Mouse (Mus musculus): Measurements from ENCODE around the gene Rps6ka2. TPM values are rescaled to one million over a fixed set of nuclear protein-coding genes. Genes with fewer than 3 reads are reported as not detected.
"Not testable (repeated sequence)": the region's sequence is repeated elsewhere in the genome, so short reads cannot be mapped to it uniquely, and the experiment has no call there.

The Rps6ka2 gene
- polyA plus RNA-seq, 1 experiment, result 2.1 TPM

DNA sequence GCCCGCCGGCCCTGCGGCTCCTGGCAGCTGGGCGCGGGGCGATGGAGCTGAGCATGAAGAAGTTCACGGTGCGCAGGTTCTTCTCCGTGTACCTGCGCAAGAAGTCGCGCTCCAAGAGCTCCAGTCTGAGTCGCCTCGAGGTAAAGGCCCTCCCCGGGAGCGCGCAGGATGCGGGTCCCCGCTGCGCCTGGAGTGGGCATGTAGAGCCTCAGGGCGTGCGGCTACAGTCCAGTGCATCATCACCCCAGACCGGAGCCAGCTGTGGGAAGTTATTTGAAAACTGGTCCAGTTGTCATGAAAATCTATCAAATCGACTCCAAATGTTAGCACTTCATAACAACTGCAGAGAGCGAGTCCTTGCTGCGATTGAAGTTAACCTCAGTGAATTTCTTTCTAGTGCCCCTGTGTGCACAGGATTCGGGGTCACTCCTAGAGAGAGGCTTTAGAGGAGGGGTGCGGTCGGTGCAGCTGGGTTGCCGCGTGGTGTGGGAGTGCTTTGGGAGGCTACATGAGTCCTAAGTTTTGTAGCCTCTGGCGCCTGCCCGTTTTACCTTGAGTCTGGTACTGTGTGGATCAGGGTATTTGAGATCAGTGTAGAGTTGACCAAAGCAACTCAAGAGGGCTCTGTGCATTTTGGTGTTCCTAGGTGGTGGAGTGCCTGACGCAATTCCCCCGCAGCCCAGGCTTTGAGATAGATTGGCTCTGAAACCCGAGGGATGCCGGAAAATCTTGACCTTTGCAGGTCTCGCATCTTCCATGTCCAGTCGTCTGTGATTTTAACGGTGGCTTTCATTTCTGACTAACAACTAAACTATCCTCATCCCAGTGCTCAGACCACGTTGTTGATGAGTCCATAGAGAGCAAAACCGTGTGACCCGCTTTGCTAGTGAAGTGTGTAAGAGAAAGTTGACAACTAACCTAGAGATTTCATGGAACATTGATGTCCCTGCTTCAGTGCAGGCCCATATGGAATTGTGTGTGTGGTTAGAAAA is 685 bp downstream of the Rps6ka2 start:
- no peak for TF ChIP-seq POLR2A (IDR thresholded peaks at IDR 0.05; ENCODE audit: low read depth, low read length)
- TF ChIP-seq CTCF (IDR thresholded peaks at IDR 0.05; ENCODE audit: extremely low read depth, insufficient read length, insufficient replicate concordance, low read depth, low read length), result no peak

DNA sequence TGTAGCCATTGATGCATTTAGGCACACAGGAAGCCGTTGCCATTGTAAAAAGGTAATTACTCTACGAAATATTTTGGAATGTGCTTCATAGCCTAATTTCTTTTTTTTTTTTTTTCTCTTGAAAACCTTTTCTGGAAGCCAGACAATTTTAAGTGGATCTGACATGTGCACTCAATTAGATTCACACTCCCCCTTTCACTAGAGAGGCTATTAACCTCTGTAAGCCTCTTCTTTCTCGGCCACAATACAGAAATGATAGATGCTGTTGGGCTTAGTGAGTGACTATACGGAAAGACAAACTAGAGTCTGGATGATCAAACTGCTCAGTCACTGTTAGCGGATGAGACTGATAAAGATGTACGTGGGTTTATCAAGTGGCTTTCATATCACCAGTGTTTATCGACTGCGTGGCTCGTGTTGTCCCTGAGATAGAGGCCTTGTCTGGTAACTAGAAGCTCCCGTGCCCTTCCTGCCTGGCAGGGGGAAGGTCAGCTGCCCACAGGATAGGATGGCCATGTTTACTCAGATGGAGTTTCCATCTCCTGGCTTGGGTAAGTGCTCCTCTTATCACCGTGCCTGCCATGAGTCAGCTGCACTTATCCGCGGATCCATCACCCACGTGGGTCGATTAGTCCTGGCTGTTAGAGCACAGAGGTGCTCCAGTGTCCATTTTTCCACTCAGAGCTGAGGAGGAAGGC is 3.6 kb downstream of the Rps6ka2 start:
- 45% methylated on average over 15 of the region's 15 CpGs for WGBS
- H3K4me3 ChIP-seq (ENCODE audit: low read depth, low read length), result no peak overlapping the region
- H3K27ac ChIP-seq (ENCODE audit: insufficient read depth, low read depth, low read length), result no peak overlapping the region
- H3K36me3 ChIP-seq (ENCODE audit: control insufficient read depth, insufficient read depth, low read length), result no peaks in the 10 kb centered on the region
- H3K4me1 ChIP-seq (ENCODE audit: control insufficient read depth, insufficient read depth, insufficient read length, low read length), result peaks cover 7% of the 10 kb centered on the region
- 0 out of 2 replicates have a peak, but pooled peaks cover 2% of the 10 kb centered on the region for H3K27me3 ChIP-seq (ENCODE audit: control insufficient read depth, insufficient read depth, low read length)
- TF ChIP-seq CTCF (IDR thresholded peaks at IDR 0.05; ENCODE audit: extremely low read depth, insufficient read length, insufficient replicate concordance, low read depth, low read length) (no peak), POLR2A (IDR thresholded peaks at IDR 0.05; ENCODE audit: low read depth, low read length) (no peak)

More for the DNA sequence above, 685 bp downstream of the Rps6ka2 start:
- 7% methylated on average over 43 of the region's 43 CpGs for WGBS
- 0 out of 2 replicates have a peak, but pooled peaks cover 2% of the 10 kb centered on the region for H3K27me3 ChIP-seq (ENCODE audit: control insufficient read depth, insufficient read depth, low read length)
- no peaks in the 10 kb centered on the region for H3K36me3 ChIP-seq (ENCODE audit: control insufficient read depth, insufficient read depth, low read length)
- peaks cover 7% of the 10 kb centered on the region for H3K4me1 ChIP-seq (ENCODE audit: control insufficient read depth, insufficient read depth, insufficient read length, low read length)
- H3K4me3 ChIP-seq (ENCODE audit: low read depth, low read length), result peak overlapping the region; percentile 67
- no peak overlapping the region for H3K27ac ChIP-seq (ENCODE audit: insufficient read depth, low read depth, low read length)

DNA sequence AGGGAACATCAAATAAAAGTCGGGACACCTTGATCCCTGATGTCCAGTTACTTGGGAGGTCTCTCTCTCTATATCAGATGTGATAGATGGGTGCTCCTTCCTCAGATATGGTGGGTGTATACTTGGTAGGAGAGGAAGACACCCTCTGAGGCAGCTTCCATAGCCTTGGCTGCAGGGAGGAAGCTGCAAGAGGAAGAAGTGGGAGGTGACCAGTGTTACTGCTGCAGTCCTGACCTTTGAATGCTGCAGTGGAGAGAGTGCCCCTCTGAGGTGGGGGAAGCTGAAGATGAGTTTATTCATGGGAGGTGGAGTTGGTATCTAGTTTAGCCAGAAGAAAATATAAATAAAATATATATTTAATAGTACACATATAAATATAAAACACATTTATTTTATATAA is 5.4 kb downstream of the Rps6ka2 start:
- H3K36me3 ChIP-seq (ENCODE audit: control insufficient read depth, insufficient read depth, low read length), result no peaks in the 10 kb centered on the region
- WGBS, result 77% methylated on average over 1 of the region's 1 CpGs
- TF ChIP-seq POLR2A (IDR thresholded peaks at IDR 0.05; ENCODE audit: low read depth, low read length) (no peak), CTCF (IDR thresholded peaks at IDR 0.05; ENCODE audit: extremely low read depth, insufficient read length, insufficient replicate concordance, low read depth, low read length) (no peak)
- 0 out of 2 replicates have a peak, but pooled peaks cover 2% of the 10 kb centered on the region for H3K27me3 ChIP-seq (ENCODE audit: control insufficient read depth, insufficient read depth, low read length)
- no peak overlapping the region for H3K4me3 ChIP-seq (ENCODE audit: low read depth, low read length)
- H3K27ac ChIP-seq (ENCODE audit: insufficient read depth, low read depth, low read length), result no peak overlapping the region
- peaks cover 4% of the 10 kb centered on the region; the same call in 1 of the 2 replicates for H3K4me1 ChIP-seq (ENCODE audit: control insufficient read depth, insufficient read depth, insufficient read length, low read length)

DNA sequence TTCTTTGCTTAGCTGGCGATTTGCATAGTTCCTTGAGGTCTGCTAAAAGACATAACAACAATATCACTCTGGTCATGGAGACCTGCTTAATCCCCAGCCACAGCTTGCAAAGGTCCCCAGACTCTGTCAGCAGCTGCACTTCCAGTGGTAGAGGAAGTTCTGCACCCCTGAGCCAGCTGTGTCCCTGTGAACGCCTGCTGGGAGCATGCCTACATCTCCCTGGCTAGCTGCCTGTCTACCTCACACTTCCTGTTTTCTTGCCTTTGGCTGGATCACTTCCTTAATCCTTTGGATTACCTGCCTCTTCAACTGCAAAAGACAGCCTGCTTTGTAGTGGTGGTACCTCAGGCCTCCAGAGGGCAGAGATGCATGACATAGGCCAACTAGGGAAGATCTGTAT is 6.5 kb downstream of the Rps6ka2 start:
- TF ChIP-seq CTCF (IDR thresholded peaks at IDR 0.05; ENCODE audit: extremely low read depth, insufficient read length, insufficient replicate concordance, low read depth, low read length) (no peak), POLR2A (IDR thresholded peaks at IDR 0.05; ENCODE audit: low read depth, low read length) (no peak)
- Histone ChIP-seq H3K4me3 (ENCODE audit: low read depth, low read length) (no peak overlapping the region), H3K36me3 (ENCODE audit: control insufficient read depth, insufficient read depth, low read length) (no peaks in the 10 kb centered on the region), H3K27ac (ENCODE audit: insufficient read depth, low read depth, low read length) (no peak overlapping the region), H3K4me1 (ENCODE audit: control insufficient read depth, insufficient read depth, insufficient read length, low read length) (no peaks in the 10 kb centered on the region), H3K27me3 (ENCODE audit: control insufficient read depth, insufficient read depth, low read length) (no peaks in the 10 kb centered on the region)
- WGBS, result 25% methylated on average over 2 of the region's 2 CpGs

DNA sequence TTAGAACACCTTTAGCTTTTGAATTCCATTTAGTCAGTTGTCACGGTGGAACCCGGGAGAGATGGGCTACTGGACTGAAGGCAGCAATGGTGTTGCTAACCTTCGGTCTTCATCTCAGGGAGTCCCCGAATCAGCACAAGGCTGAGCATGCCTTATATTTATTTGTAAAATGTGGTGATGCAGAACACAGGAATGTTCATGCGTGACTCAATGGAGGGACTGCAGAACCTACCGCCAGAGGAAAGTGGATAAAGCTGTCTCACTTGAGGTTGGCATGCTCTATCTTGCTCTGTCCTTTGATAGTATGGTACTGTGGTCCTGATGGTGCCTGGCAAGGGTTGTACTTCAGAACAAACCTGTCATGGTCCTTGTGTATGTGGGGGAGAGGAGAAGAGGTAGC is 8.3 kb downstream of the Rps6ka2 start:
- WGBS, result 91% methylated on average over 6 of the region's 6 CpGs
- TF ChIP-seq CTCF (IDR thresholded peaks at IDR 0.05; ENCODE audit: extremely low read depth, insufficient read length, insufficient replicate concordance, low read depth, low read length) (no peak), POLR2A (IDR thresholded peaks at IDR 0.05; ENCODE audit: low read depth, low read length) (no peak)
- H3K27me3 ChIP-seq (ENCODE audit: control insufficient read depth, insufficient read depth, low read length), result no peaks in the 10 kb centered on the region
- H3K4me3 ChIP-seq (ENCODE audit: low read depth, low read length), result no peak overlapping the region
- no peaks in the 10 kb centered on the region for H3K4me1 ChIP-seq (ENCODE audit: control insufficient read depth, insufficient read depth, insufficient read length, low read length)
- no peak overlapping the region for H3K27ac ChIP-seq (ENCODE audit: insufficient read depth, low read depth, low read length)
- no peaks in the 10 kb centered on the region for H3K36me3 ChIP-seq (ENCODE audit: control insufficient read depth, insufficient read depth, low read length)

DNA sequence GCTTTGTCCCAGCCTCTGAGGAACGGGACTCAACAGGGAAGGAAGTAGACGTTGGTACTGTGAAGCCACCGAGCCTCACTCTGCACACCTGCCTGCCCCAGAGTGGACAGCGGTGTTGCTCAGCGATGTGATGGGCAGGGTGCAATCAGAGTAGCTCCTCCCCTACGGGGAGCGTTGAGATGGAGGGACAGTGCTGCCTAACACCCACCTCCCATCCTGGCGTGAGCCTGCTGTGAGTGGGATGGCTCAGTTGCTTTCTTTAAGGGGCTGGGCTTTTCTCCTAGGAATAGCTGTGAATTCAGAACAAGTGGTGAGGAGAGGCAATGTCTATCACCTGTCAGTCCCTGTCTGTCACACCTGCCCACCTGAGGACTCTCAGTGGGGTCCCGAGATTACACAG is 12.3 kb downstream of the Rps6ka2 start:
- H3K27me3 ChIP-seq (ENCODE audit: control insufficient read depth, insufficient read depth, low read length), result no peaks in the 10 kb centered on the region
- 46% methylated on average over 9 of the region's 9 CpGs for WGBS
- TF ChIP-seq POLR2A (IDR thresholded peaks at IDR 0.05; ENCODE audit: low read depth, low read length) (no peak), CTCF (IDR thresholded peaks at IDR 0.05; ENCODE audit: extremely low read depth, insufficient read length, insufficient replicate concordance, low read depth, low read length) (no peak)
- no peaks in the 10 kb centered on the region; the same call in 1 of the 2 replicates for H3K4me1 ChIP-seq (ENCODE audit: control insufficient read depth, insufficient read depth, insufficient read length, low read length)
- no peaks in the 10 kb centered on the region for H3K36me3 ChIP-seq (ENCODE audit: control insufficient read depth, insufficient read depth, low read length)
- H3K4me3 ChIP-seq (ENCODE audit: low read depth, low read length), result no peak overlapping the region
- no peak overlapping the region for H3K27ac ChIP-seq (ENCODE audit: insufficient read depth, low read depth, low read length)

DNA sequence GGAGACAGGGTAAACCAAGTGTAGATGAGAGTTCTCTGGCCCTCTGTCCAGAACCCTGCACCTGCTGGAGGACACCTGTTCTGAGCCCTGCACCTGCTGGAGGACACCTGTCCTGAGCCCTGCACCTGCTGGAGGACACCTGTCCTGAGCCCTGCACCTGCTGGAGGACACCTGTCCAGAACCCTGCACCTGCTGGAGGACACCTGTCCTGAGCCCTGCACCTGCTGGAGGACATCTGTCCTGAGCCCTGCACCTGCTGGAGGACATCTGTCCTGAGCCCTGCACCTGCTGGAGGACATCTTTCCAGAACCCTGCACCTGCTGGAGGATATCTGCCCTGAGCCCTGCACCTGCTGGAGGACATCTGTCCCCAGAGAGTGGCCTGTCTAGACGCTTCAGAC is 17.1 kb downstream of the Rps6ka2 start:
- not testable (repeated sequence) for H3K36me3 ChIP-seq (ENCODE audit: control insufficient read depth, insufficient read depth, low read length); H3K4me1 ChIP-seq (ENCODE audit: control insufficient read depth, insufficient read depth, insufficient read length, low read length); H3K4me3 ChIP-seq (ENCODE audit: low read depth, low read length); H3K27ac ChIP-seq (ENCODE audit: insufficient read depth, low read depth, low read length); H3K27me3 ChIP-seq (ENCODE audit: control insufficient read depth, insufficient read depth, low read length)
- 70% methylated on average over 1 of the region's 1 CpGs for WGBS

Measured in small intestine, adult 2 months (tissue).